Mouse (Mus musculus): Measurements from ENCODE around the gene 2310046K23Rik. TPM values are rescaled to one million over a fixed set of nuclear protein-coding genes. Genes with fewer than 3 reads are reported as not detected.
"Not testable (repeated sequence)": the region's sequence is repeated elsewhere in the genome, so short reads cannot be mapped to it uniquely, and the experiment has no call there.

2310046K23Rik gene
- not detected in 2 replicates for polyA plus RNA-seq (2012; rRNA removed)

DNA sequence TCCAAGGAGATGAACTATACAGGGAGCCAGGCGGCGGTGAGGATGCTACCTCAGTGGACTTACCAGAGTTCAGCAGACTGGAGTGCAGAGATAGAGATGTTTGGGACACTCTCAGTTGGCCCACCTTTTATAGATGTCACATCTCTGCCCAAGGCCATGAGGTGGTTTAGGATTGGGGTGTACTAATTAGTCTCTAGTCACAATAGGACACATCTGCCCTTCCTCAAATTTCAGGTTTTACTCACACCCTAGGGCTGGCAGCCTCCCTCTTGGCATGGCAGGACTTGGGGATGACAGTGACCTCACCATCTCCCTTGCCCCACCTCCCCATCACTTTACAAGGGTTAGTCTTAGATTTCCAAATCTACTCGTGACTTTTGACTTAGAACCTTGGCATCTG lies at the start of gene 2310046K23Rik:
2310046K23Rik (minus strand) TSS at position 101 of the 400 bp plus-strand sequence.
- DNase-seq (ENCODE audit: low read depth, low spot score): no peak
- 77% methylated on average over 3 of the region's 3 CpGs for WGBS

DNA sequence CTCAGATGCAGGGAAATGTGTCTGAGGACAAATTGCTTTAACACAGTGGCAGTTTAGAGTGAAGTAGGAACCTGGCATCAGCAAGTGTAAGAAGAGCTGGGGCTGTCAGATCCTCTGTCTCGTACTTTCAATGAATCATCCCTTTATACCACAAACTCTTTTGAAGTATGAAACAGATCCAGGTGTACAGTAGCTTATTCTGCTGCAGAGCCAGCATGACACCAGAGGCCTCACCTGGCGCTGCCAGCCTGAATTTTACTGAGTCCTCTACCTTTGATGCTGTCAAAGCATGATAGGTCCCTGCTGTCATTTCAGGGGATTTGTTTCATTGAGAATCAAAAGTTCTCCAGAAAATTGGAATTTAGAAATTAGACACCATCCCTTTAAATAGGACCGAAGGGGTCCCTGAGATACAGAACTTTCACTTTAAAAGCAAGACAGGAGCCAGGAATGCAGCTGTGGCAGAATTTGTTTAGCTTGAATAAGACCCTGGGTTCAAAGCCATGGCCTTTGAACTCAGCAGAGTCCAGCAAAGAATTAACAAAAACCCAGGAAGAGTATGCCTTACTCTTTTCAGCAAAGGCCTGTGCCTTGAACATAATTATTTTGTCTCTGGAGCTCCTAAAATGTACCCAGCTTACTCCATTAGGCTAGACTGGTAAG lies 49.0 kb upstream of the 2310046K23Rik start:
- no peak for DNase-seq (ENCODE audit: low read depth, low spot score)
- WGBS: 61% methylated on average over 3 of the region's 3 CpGs

DNA sequence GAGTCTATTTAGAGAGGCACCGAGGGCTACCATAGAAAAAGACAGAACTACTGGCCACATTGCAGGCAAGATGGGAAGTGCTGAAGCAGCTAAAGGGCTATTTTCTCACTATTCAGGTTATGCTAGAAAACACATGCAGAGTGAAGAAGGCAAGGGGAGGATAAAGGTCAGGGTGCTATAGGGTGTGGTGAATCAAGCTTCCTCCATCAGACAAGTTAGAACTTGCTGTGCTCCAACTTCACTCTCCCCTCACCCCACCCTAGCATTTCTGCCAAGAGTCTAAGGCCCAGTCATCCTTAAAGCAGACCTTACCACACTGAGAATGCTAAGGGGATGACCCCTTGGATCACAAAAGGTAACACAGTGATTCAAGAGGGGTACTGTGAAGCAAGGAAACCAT lies 45.2 kb upstream of the 2310046K23Rik start:
- 26% methylated on average over 1 of the region's 1 CpGs for WGBS
- DNase-seq (ENCODE audit: low read depth, low spot score): no peak

- 49% methylated on average over 4 of the region's 4 CpGs for WGBS
- no peak for DNase-seq (ENCODE audit: low read depth, low spot score)
These were observed 44.5 kb upstream of the 2310046K23Rik start for GRCm38 (mm10) chr3:92578652-92579413.

GRCm38 (mm10) chr3:92573449-92574041 lies 39.2 kb upstream of the 2310046K23Rik start, which contains the start of gene Ivl:
Gene Ivl, minus strand, starts transcription at chr3:92573735.
- DNase-seq (ENCODE audit: low read depth, low spot score): no peak
- WGBS: 62% methylated on average over 1 of the region's 1 CpGs

GRCm38 (mm10) chr3:92572514-92573155 lies 38.3 kb upstream of the 2310046K23Rik start:
- WGBS: 29% methylated on average over 2 of the region's 2 CpGs
- DNase-seq (ENCODE audit: low read depth, low spot score): no peak

- 83% methylated on average over 2 of the region's 2 CpGs for WGBS
- no peak for DNase-seq (ENCODE audit: low read depth, low spot score)
These were observed 34.4 kb upstream of the 2310046K23Rik start for GRCm38 (mm10) chr3:92568752-92569151.

GRCm38 (mm10) chr3:92565418-92565817 lies 31.1 kb upstream of the 2310046K23Rik start:
- no peak for DNase-seq (ENCODE audit: low read depth, low spot score)

DNA sequence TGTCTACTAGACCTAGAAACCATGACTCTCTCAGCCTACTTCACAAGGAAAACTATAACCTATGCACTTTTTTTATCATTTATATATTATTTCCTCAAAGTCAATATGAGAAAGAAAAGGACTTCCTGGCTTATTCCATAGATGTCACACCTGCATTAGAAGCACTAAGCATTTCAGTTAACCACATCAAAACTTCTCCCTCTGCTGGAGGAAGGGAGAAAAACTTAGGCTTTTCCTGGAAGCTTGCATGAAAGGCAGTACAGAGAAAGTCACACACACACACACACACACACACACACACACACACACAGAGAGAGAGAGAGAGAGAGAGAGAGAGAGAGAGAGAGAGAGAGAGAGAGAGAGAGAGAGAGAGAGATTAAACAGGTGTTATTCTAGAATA lies 22.0 kb downstream of the 2310046K23Rik start:
- DNase-seq (ENCODE audit: low read depth, low spot score): peak; percentile 11

DNA sequence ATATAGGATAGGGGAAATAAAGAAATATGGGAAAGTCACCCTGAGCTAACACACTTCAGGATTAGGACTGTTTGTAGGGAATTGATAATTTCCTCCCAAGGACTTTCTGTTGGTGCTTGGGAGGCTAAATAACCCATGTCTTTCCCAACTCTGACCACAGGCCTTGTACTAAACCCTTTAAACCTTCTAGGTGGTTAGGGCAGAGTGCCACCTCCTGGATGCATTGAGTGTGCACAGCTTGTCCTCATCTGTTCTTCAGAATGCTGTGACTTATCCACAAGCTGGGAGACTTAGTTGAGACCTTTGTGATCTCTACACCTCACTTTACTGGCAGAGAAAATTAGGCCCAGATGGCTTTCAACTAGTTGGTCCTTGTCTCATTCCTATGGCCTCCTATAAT lies 23.5 kb downstream of the 2310046K23Rik start:
- DNase-seq (ENCODE audit: low read depth, low spot score): peak; percentile 24

- WGBS: 57% methylated on average over 1 of the region's 1 CpGs
- no peak for DNase-seq (ENCODE audit: low read depth, low spot score)
These were observed 26.1 kb downstream of the 2310046K23Rik start for GRCm38 (mm10) chr3:92508185-92508584.

GRCm38 (mm10) chr3:92503528-92503927 lies 30.8 kb downstream of the 2310046K23Rik start:
- no peak for DNase-seq (ENCODE audit: low read depth, low spot score)

GRCm38 (mm10) chr3:92500393-92500792 lies 33.9 kb downstream of the 2310046K23Rik start, which contains the start of gene Sprr4:
Gene Sprr4, minus strand, starts transcription at chr3:92500493.
- 75% methylated on average over 1 of the region's 1 CpGs for WGBS
- no peak for DNase-seq (ENCODE audit: low read depth, low spot score)

GRCm38 (mm10) chr3:92490262-92490661 lies 44.0 kb downstream of the 2310046K23Rik start:
- DNase-seq (ENCODE audit: low read depth, low spot score): not testable (repeated sequence)

- DNase-seq (ENCODE audit: low read depth, low spot score): no peak
- WGBS: 9% methylated on average over 1 of the region's 1 CpGs
These were observed 48.0 kb downstream of the 2310046K23Rik start for GRCm38 (mm10) chr3:92486307-92486706.

DNA sequence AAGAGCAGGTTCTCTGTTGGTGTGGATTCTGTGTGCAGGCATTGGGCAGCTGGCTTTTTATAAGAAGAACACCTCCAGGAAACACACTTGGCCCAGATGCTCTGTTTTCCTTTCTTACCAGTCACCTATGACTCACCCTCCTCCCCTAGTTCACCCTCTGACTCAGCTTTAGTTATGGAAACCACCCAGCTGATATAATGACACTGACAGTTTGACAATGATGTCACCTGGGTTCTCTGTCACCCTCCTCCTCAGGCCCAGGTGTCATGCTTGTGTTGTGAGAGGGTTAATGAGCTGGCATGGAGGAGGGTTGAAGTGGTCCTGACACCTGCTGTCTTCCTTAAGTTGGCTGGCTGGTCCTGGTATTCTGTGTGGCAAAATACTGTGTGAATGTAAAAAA lies 48.4 kb downstream of the 2310046K23Rik start, which contains the start of gene Sprr1a:
Sprr1a (minus strand) TSS at position 33 of the 400 bp plus-strand sequence.
- peak; percentile 44 for DNase-seq (ENCODE audit: low read depth, low spot score)

Data from large intestine, adult 2 months (tissue).